Comparison of ENCODE assay signal across 8 mouse cellular contexts in the genomic region with DNA sequence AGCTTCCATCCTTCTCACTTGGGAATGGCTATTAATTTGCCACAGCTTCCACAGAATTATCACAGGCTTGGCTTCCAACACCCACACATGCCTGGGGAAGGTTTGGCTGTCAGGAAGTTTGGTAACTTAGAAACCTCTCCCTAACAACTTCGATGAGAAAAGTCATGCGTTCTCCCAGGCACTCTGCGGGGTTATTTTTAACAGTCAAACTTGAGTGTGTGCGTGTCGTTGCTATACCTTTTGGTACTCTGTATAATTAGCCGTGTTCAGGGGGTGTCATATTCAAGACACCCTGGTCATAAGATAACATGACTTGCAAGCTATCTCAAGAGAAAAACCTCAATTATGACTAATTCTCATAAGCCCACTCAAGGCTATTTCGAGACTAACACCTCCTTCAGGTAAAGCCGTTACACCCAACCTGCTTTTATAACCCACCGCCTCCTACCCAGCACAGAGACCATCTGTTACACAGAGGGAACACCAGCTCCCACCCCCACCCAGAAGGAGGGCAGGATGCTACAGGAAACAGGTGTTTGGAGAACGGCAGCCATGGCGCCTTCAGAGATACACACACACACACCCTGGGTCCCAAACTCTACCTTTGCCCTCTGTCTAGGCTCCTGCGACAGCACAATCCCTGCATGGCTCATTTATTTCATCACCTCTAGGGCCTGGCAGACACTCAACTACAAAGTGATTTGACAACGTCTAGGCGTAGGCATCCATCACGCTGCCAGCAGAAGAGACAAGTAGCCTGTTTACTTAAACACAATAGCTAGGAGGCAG. TPM values are rescaled to one million over a fixed set of nuclear protein-coding genes. Genes with fewer than 3 reads are reported as not detected.
DNase-seq lines count a peak whose midpoint lies in the region; ATAC-seq and TF ChIP-seq lines count a peak whose summit lies in the region.

No protein-coding gene starts in this region.

- intact Hi-C loops in heart, postnatal 14 days (cut with DNase I), result no loop called here
- intact Hi-C loops in left cerebral cortex, postnatal 14 days (cut with DNase I), result no loop called here

- ATAC-seq in hindbrain, embryonic 15.5 days (ENCODE audit: low FRiP score, low read depth), result no peak
- ATAC-seq in hindbrain, embryonic 12.5 days (ENCODE audit: low FRiP score), result no peak
- ATAC-seq in monocyte, adult 5-6 weeks (replicated peaks; ENCODE audit: insufficient number of reproducible peaks, low FRiP score, low TSS enrichment, poor library complexity, severe bottlenecking), result no peak
- no peak for ATAC-seq in CD4-positive, CD25-positive, alpha-beta regulatory T cell, adult 4 months

- H3K27ac ChIP-seq in hindbrain, embryonic 15.5 days (replicated peaks), result no peak overlapping the region
- no peak overlapping the region for H3K27ac ChIP-seq in hindbrain, embryonic 12.5 days
- peak overlapping the region; percentile 81 for H3K27ac ChIP-seq in cortical plate, adult 2 months (ENCODE audit: insufficient read depth, low read length)

- H3K9ac ChIP-seq in hindbrain, embryonic 15.5 days, result no peak overlapping the region
- H3K9ac ChIP-seq in hindbrain, embryonic 12.5 days, result no peak overlapping the region

- no peaks in the 10 kb centered on the region for H3K27me3 ChIP-seq in hindbrain, embryonic 15.5 days
- no peaks in the 10 kb centered on the region for H3K27me3 ChIP-seq in hindbrain, embryonic 12.5 days

- no peaks in the 10 kb centered on the region for H3K9me3 ChIP-seq in hindbrain, embryonic 15.5 days
- no peaks in the 10 kb centered on the region for H3K9me3 ChIP-seq in hindbrain, embryonic 12.5 days (replicated peaks)

- no peak overlapping the region for H3K4me3 ChIP-seq in hindbrain, embryonic 15.5 days
- H3K4me3 ChIP-seq in hindbrain, embryonic 12.5 days, result no peak overlapping the region
- no peak overlapping the region for H3K4me3 ChIP-seq in cortical plate, adult 2 months (ENCODE audit: insufficient read depth, low read length)

- TF ChIP-seq POLR2A in cortical plate, adult 2 months (IDR thresholded peaks at IDR 0.05; ENCODE audit: extremely low read depth, insufficient read depth, low read length), result no peak

- peak; percentile 17 to 45 for DNase-seq in heart, postnatal 14 days
- DNase-seq in left cerebral cortex, postnatal 14 days (ENCODE audit: low spot score in 2 of 2), result peak; percentile 75 to 90
- no peak for DNase-seq in gastrocnemius, postnatal 25 days

- 57% methylated on average over 15 of the region's 15 CpGs for WGBS in hindbrain, embryonic 15.5 days
- 68% methylated on average over 15 of the region's 15 CpGs for WGBS in hindbrain, embryonic 12.5 days

- peak overlapping the region; percentile 63; the same call in 1 of the 2 replicates for H3K4me2 ChIP-seq in hindbrain, embryonic 15.5 days
- H3K4me2 ChIP-seq in hindbrain, embryonic 12.5 days (replicated peaks), result no peak overlapping the region

- H3K36me3 ChIP-seq in hindbrain, embryonic 15.5 days, result no peaks in the 10 kb centered on the region
- no peaks in the 10 kb centered on the region for H3K36me3 ChIP-seq in hindbrain, embryonic 12.5 days

- H3K4me1 ChIP-seq in hindbrain, embryonic 15.5 days (replicated peaks), result peaks cover 26% of the 10 kb centered on the region
- H3K4me1 ChIP-seq in hindbrain, embryonic 12.5 days, result peaks cover 23% of the 10 kb centered on the region
- H3K4me1 ChIP-seq in cortical plate, adult 2 months (ENCODE audit: control insufficient read depth, insufficient read depth, low read length), result peaks cover 26% of the 10 kb centered on the region

- no peak for TF ChIP-seq CTCF in cortical plate, adult 2 months (IDR thresholded peaks at IDR 0.05; ENCODE audit: extremely low read depth, insufficient read depth, low read length)

RNA-seq across cellular contexts. Expression of a gene that starts 0.9 kb away (rescaled TPM):
- polyA plus RNA-seq in hindbrain, embryonic 15.5 days (2015; fragmentation: Nextera tagmentation; extraction: Ambion mirVana), result 0.51 and 0.54 TPM in 2 replicates
- 0.46 and 0.64 TPM in 2 replicates for polyA plus RNA-seq in hindbrain, embryonic 12.5 days (2016; fragmentation: Nextera tagmentation; extraction: Ambion mirVana)
- polyA plus RNA-seq in cortical plate, adult 2 months (2012; rRNA removed), result 0.29 and 0.32 TPM in 2 replicates
- not detected for total RNA-seq in heart, postnatal 14 days (2021)
- total RNA-seq in left cerebral cortex, postnatal 14 days (2021), result under 1 TPM in 1 of 2 experiments, not detected in 1; 0.22 TPM
- not detected in 3 replicates for total RNA-seq in monocyte, adult 5-6 weeks (2017)
- polyA plus RNA-seq in CD4-positive, CD25-positive, alpha-beta regulatory T cell, adult 4 months (2017; shearing (Covaris generic)), result not detected
- total RNA-seq in gastrocnemius, postnatal 25 days (2021), result not detected

RNA-seq across cellular contexts. Expression of a gene that starts 13.3 kb away (rescaled TPM):
- polyA plus RNA-seq in hindbrain, embryonic 15.5 days (2015; fragmentation: Nextera tagmentation; extraction: Ambion mirVana), result 3.7 and 4.3 TPM in 2 replicates
- polyA plus RNA-seq in hindbrain, embryonic 12.5 days (2016; fragmentation: Nextera tagmentation; extraction: Ambion mirVana), result 3.8 and 4.5 TPM in 2 replicates
- 1.2 and 1.3 TPM in 2 replicates for polyA plus RNA-seq in cortical plate, adult 2 months (2012; rRNA removed)
- total RNA-seq in heart, postnatal 14 days (2021), result 1 to 10 TPM in 1 of 2 experiments, under 1 TPM in 1; 0.93 to 1.7 TPM
- under 1 TPM; 0.88 to 0.99 TPM for total RNA-seq in left cerebral cortex, postnatal 14 days (2021)
- not detected in 3 replicates for total RNA-seq in monocyte, adult 5-6 weeks (2017)
- not detected for polyA plus RNA-seq in CD4-positive, CD25-positive, alpha-beta regulatory T cell, adult 4 months (2017; shearing (Covaris generic))
- under 1 TPM in 1 of 2 experiments, not detected in 1; 0.08 TPM for total RNA-seq in gastrocnemius, postnatal 25 days (2021)

RNA-seq across cellular contexts. Expression of a gene that starts 33.7 kb away (rescaled TPM):
- polyA plus RNA-seq in hindbrain, embryonic 15.5 days (2015; fragmentation: Nextera tagmentation; extraction: Ambion mirVana), result 0.09 TPM in 1 of 2 replicates, not detected in the other
- polyA plus RNA-seq in hindbrain, embryonic 12.5 days (2016; fragmentation: Nextera tagmentation; extraction: Ambion mirVana), result 0.14 TPM in 1 of 2 replicates, not detected in the other
- polyA plus RNA-seq in cortical plate, adult 2 months (2012; rRNA removed), result 0.06 and 0.76 TPM in 2 replicates
- total RNA-seq in heart, postnatal 14 days (2021), result under 1 TPM; 0.20 to 0.36 TPM
- total RNA-seq in left cerebral cortex, postnatal 14 days (2021), result under 1 TPM; 0.21 to 0.29 TPM
- not detected in 3 replicates for total RNA-seq in monocyte, adult 5-6 weeks (2017)
- polyA plus RNA-seq in CD4-positive, CD25-positive, alpha-beta regulatory T cell, adult 4 months (2017; shearing (Covaris generic)), result not detected
- not detected for total RNA-seq in gastrocnemius, postnatal 25 days (2021)

RNA-seq across cellular contexts. Expression of a gene that starts 51.8 kb away (rescaled TPM):
- 0.64 and 0.93 TPM in 2 replicates for polyA plus RNA-seq in hindbrain, embryonic 15.5 days (2015; fragmentation: Nextera tagmentation; extraction: Ambion mirVana)
- 0.61 and 0.91 TPM in 2 replicates for polyA plus RNA-seq in hindbrain, embryonic 12.5 days (2016; fragmentation: Nextera tagmentation; extraction: Ambion mirVana)
- polyA plus RNA-seq in cortical plate, adult 2 months (2012; rRNA removed), result 0.19 and 0.28 TPM in 2 replicates
- under 1 TPM in 1 of 2 experiments, not detected in 1; 0.17 TPM for total RNA-seq in heart, postnatal 14 days (2021)
- under 1 TPM; 0.19 to 0.20 TPM for total RNA-seq in left cerebral cortex, postnatal 14 days (2021)
- total RNA-seq in monocyte, adult 5-6 weeks (2017), result not detected in 3 replicates
- polyA plus RNA-seq in CD4-positive, CD25-positive, alpha-beta regulatory T cell, adult 4 months (2017; shearing (Covaris generic)), result under 1 TPM; 0.15 to 0.85 TPM
- total RNA-seq in gastrocnemius, postnatal 25 days (2021), result under 1 TPM in 1 of 2 experiments, not detected in 1; 0.29 TPM
